Mouse (Mus musculus): ENCODE measurements around the gene Slc4a8.

DNA sequence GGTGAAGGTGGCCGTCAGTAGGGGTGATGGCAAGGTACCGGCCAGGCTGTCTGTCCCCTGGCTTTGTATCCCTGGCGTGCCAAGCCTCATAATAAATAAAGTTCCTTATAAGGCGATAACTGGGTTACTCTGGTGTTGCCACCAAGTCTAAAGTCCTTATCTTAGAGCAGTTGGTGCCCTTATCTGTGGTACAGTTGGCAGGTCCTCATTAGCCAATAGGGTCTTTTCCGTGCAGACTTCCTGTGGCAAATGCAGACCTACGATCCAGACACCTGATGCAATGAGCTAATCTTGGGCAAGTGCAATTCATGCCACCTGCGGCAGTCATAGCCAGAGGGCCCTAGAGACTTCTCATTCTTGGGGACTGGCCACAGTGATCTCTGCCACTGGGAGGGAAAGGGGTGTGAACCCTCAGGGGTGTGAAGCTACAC is 23.2 kb upstream of the Slc4a8 start:
- TF ChIP-seq GATA1 (IDR thresholded peaks at IDR 0.05; ENCODE audit: borderline replicate concordance, low read length) (no peak), FLI1 (IDR thresholded peaks at IDR 0.05; ENCODE audit: low read length) (no peak)

Data from megakaryocyte, embryonic 14.5 days (primary cell).